Mouse (Mus musculus): ENCODE measurements at regions not wholly inside any gene's neighbourhood (a gene's known extent, or its start where the extent isn't known, plus 50 kb on each side); places are given as distances from the start of the nearest gene placed in this dataset.

DNA sequence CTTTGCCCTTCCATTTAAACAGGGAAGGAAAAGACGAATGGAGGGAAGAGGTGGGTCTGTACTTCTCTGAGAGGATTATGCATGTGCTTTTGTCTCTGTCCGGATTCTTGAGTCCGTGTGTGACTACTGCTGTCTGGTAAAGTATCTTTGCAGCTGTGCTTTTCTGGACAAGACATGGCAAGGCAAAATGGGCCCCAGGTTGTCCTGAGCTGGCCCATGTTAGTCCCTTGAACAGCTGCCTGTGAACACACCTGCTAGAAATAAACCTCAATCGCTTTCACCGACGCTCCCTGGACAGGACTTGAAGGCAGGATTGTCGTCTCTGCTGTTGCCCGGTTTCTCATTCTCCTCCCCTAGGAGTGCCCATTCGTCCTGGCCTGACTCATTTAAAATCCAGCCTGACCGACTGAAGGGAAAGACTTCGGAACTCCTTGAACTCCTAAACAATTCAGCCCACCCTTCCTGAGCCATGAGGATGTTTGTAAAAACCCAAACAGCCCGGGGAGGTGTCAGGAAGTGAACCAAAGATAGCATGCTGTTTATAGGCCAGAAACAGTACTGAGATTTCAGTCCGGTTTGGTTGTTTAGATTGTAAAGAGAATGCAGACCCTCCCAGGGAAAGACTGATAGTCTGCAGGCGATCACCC lies 281.7 kb downstream of the Qk start:
- whole genome bisulfite sequencing: 46% methylated on average over 14 of the region's 14 CpGs
- no peak overlapping the region for H3K9ac ChIP-seq (ENCODE audit: low read length)
- no peak overlapping the region for H3K4me2 ChIP-seq (ENCODE audit: low read length)
- H3K9me3 ChIP-seq (replicated peaks; ENCODE audit: control insufficient read depth, low read length): no peaks in the 10 kb centered on the region
- no peaks in the 10 kb centered on the region for H3K27me3 ChIP-seq (replicated peaks; ENCODE audit: control insufficient read depth, insufficient read depth, low read length)
- H3K4me1 ChIP-seq (ENCODE audit: control insufficient read depth, insufficient read depth, low read length): no peaks in the 10 kb centered on the region
- DNase-seq (ENCODE audit: low spot score) (no peak), ATAC-seq (no peak)
- no peak overlapping the region for H3K4me3 ChIP-seq (ENCODE audit: low read depth, low read length)
- H3K36me3 ChIP-seq (ENCODE audit: control insufficient read depth, insufficient read depth, low read length): no peaks in the 10 kb centered on the region
- H3K27ac ChIP-seq (ENCODE audit: low read depth, low read length): no peak overlapping the region

DNA sequence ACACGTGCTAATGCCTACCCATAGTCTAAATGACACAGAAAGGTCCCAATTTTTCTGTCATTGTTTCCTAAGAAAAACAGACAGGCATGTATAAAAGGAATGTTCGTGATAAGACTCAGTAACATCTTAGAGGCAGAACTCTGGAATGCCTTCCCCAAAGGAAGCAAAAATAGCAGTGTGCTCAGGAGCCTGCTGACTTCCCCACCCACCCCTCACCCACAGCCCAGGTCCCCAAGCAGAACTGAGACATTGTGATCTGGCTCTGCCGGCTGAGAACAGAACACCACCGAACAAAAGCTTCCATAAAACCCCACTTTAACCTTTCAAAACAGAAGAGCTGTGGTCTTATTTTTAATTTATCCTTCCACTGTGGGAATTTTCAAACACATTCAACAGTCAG lies 286.1 kb downstream of the Qk start:
- no peak overlapping the region for H3K27ac ChIP-seq (ENCODE audit: low read depth, low read length)
- no peak overlapping the region for H3K9ac ChIP-seq (ENCODE audit: low read length)
- DNase-seq (ENCODE audit: low spot score) (no peak), ATAC-seq (no peak)
- 50% methylated on average over 4 of the region's 4 CpGs for WGBS
- no peaks in the 10 kb centered on the region for H3K9me3 ChIP-seq (replicated peaks; ENCODE audit: control insufficient read depth, low read length)
- H3K4me1 ChIP-seq (ENCODE audit: control insufficient read depth, insufficient read depth, low read length): no peaks in the 10 kb centered on the region
- H3K36me3 ChIP-seq (ENCODE audit: control insufficient read depth, insufficient read depth, low read length): no peaks in the 10 kb centered on the region
- no peaks in the 10 kb centered on the region for H3K27me3 ChIP-seq (replicated peaks; ENCODE audit: control insufficient read depth, insufficient read depth, low read length)
- H3K4me3 ChIP-seq (ENCODE audit: low read depth, low read length): no peak overlapping the region
- H3K4me2 ChIP-seq (ENCODE audit: low read length): no peak overlapping the region

DNA sequence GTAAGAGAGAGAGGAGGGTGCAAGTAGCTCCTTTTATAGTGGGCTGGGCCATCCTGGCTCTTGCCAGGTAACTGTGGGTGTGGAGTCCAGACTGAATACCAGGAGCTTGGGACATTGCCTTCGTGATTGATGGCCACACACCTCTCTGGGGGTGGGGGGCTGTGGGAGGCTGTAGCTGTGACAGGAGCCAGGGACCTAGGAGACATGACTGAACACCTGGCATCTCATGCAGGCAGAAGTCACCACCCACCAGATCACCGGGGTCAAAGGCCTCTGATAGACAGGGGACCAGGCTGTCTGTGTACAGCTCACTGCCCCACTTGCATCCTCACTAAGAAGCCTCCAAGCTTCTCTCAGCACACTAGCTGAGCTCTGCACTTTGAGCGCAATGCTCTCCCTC lies 288.6 kb downstream of the Qk start:
- H3K4me3 ChIP-seq (ENCODE audit: low read depth, low read length): no peak overlapping the region
- H3K27me3 ChIP-seq (replicated peaks; ENCODE audit: control insufficient read depth, insufficient read depth, low read length): no peaks in the 10 kb centered on the region
- DNase-seq (ENCODE audit: low spot score) (no peak), ATAC-seq (no peak)
- no peak overlapping the region for H3K27ac ChIP-seq (ENCODE audit: low read depth, low read length)
- no peaks in the 10 kb centered on the region for H3K36me3 ChIP-seq (ENCODE audit: control insufficient read depth, insufficient read depth, low read length)
- H3K9me3 ChIP-seq (replicated peaks; ENCODE audit: control insufficient read depth, low read length): no peaks in the 10 kb centered on the region
- 87% methylated on average over 3 of the region's 3 CpGs for WGBS
- H3K9ac ChIP-seq (ENCODE audit: low read length): no peak overlapping the region
- no peak overlapping the region for H3K4me2 ChIP-seq (ENCODE audit: low read length)
- H3K4me1 ChIP-seq (ENCODE audit: control insufficient read depth, insufficient read depth, low read length): no peaks in the 10 kb centered on the region

DNA sequence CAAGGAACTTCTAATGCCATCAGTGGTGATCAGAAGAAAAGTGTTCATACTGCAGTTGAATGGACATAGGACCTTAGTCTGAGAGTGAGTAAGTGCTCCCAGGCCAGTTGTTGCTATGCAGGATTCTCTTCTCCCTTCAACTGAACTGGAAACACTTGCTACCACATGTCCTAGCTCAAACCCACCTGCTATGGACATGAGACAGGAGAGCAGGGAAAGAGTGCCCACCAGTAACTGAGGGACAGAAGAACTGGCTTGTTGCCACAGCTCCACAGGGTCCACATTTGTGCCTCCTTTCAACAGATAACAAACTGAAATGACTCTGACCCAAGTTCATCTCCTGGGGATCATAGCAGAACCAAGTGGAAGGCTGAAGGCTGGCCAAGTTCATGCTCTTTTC lies 292.9 kb downstream of the Qk start:
- Histone ChIP-seq H3K36me3 (ENCODE audit: control insufficient read depth, insufficient read depth, low read length) (no peaks in the 10 kb centered on the region), H3K9me3 (replicated peaks; ENCODE audit: control insufficient read depth, low read length) (no peaks in the 10 kb centered on the region), H3K9ac (ENCODE audit: low read length) (no peak overlapping the region), H3K4me2 (ENCODE audit: low read length) (no peak overlapping the region), H3K4me1 (ENCODE audit: control insufficient read depth, insufficient read depth, low read length) (no peaks in the 10 kb centered on the region), H3K4me3 (ENCODE audit: low read depth, low read length) (no peak overlapping the region), H3K27me3 (replicated peaks; ENCODE audit: control insufficient read depth, insufficient read depth, low read length) (no peaks in the 10 kb centered on the region), H3K27ac (ENCODE audit: low read depth, low read length) (no peak overlapping the region)
- ATAC-seq: no peak
- DNase-seq (ENCODE audit: low spot score): no peak

DNA sequence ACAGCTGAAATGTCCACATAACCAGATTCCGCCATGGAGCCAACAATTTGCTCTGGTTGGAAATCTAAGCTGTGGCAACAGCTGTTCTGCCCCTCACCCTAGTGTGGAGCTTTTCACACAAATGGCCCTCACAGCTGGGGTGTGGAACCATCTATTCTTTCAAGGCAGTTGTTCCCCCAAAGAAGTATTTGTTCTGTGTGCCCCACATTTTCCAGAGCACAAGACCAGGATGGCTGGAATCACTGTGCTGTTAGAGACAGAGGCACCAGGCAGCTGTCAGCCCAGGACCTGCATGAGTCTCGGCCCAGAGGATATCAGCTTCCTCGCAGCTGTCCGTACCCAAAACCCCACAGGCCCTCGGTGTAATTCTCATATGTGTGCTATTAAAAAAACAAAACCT lies 294.4 kb downstream of the Qk start:
- DNase-seq (ENCODE audit: low spot score) (no peak), ATAC-seq (no peak)
- no peak overlapping the region for H3K4me3 ChIP-seq (ENCODE audit: low read depth, low read length)
- H3K4me2 ChIP-seq (ENCODE audit: low read length): no peak overlapping the region
- no peaks in the 10 kb centered on the region for H3K36me3 ChIP-seq (ENCODE audit: control insufficient read depth, insufficient read depth, low read length)
- no peak overlapping the region for H3K9ac ChIP-seq (ENCODE audit: low read length)
- H3K9me3 ChIP-seq (replicated peaks; ENCODE audit: control insufficient read depth, low read length): no peaks in the 10 kb centered on the region
- H3K27me3 ChIP-seq (replicated peaks; ENCODE audit: control insufficient read depth, insufficient read depth, low read length): no peaks in the 10 kb centered on the region
- H3K27ac ChIP-seq (ENCODE audit: low read depth, low read length): no peak overlapping the region
- WGBS: 84% methylated on average over 5 of the region's 5 CpGs
- H3K4me1 ChIP-seq (ENCODE audit: control insufficient read depth, insufficient read depth, low read length): no peaks in the 10 kb centered on the region

DNA sequence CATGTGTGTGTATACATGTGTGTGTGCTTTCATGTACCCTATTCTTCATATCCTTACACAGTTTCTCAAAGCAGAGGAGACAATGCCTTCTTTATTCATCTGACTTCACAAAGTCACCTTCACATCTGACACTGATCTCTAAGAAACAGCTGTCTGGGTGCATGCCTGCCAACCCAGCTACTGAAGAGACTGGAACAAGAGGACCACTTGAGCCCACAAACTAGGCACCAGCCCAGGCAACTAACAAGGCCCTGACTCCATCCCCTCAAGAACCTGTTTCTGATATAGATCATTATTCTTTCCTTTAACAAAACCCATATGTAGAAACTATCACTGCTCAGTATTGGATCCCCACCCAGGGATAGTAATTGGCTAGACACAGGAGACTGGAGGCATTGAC lies 295.3 kb downstream of the Qk start:
- ATAC-seq: no peak

DNA sequence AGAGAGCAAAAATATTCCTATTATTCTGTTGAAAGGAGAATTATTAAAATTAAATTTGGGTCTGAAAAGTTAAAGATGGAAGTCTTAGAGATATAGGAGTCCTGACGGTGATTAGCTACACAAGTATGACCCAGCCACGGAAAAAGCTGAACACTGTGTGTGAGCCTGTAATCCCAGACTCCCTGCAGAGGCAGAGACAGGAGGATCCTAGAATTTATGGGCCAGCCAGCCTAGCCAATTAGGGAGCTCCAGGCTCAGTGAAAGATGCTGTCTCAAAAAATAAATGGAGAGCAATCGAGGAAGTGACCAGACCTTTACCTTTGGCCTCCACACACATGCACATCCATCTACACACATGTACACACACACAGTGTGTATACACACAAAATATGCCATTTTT lies 307.5 kb downstream of the Qk start:
- Histone ChIP-seq H3K27me3 (replicated peaks; ENCODE audit: control insufficient read depth, insufficient read depth, low read length) (no peaks in the 10 kb centered on the region), H3K36me3 (ENCODE audit: control insufficient read depth, insufficient read depth, low read length) (no peaks in the 10 kb centered on the region), H3K4me2 (ENCODE audit: low read length) (no peak overlapping the region), H3K4me3 (ENCODE audit: low read depth, low read length) (no peak overlapping the region), H3K9ac (ENCODE audit: low read length) (no peak overlapping the region), H3K9me3 (replicated peaks; ENCODE audit: control insufficient read depth, low read length) (no peaks in the 10 kb centered on the region), H3K27ac (ENCODE audit: low read depth, low read length) (no peak overlapping the region), H3K4me1 (ENCODE audit: control insufficient read depth, insufficient read depth, low read length) (no peaks in the 10 kb centered on the region)
- DNase-seq (ENCODE audit: low spot score) (no peak), ATAC-seq (no peak)
- 59% methylated on average over 3 of the region's 3 CpGs for WGBS

More for the DNA sequence above, 295.3 kb downstream of the Qk start:
- no peaks in the 10 kb centered on the region for H3K36me3 ChIP-seq (ENCODE audit: control insufficient read depth, insufficient read depth, low read length)
- no peaks in the 10 kb centered on the region for H3K4me1 ChIP-seq (ENCODE audit: control insufficient read depth, insufficient read depth, low read length)
- no peaks in the 10 kb centered on the region for H3K9me3 ChIP-seq (replicated peaks; ENCODE audit: control insufficient read depth, low read length)
- H3K9ac ChIP-seq (ENCODE audit: low read length): no peak overlapping the region
- no peak for DNase-seq (ENCODE audit: low spot score)
- no peak overlapping the region for H3K27ac ChIP-seq (ENCODE audit: low read depth, low read length)
- H3K4me3 ChIP-seq (ENCODE audit: low read depth, low read length): no peak overlapping the region
- no peaks in the 10 kb centered on the region for H3K27me3 ChIP-seq (replicated peaks; ENCODE audit: control insufficient read depth, insufficient read depth, low read length)
- no peak overlapping the region for H3K4me2 ChIP-seq (ENCODE audit: low read length)

DNA sequence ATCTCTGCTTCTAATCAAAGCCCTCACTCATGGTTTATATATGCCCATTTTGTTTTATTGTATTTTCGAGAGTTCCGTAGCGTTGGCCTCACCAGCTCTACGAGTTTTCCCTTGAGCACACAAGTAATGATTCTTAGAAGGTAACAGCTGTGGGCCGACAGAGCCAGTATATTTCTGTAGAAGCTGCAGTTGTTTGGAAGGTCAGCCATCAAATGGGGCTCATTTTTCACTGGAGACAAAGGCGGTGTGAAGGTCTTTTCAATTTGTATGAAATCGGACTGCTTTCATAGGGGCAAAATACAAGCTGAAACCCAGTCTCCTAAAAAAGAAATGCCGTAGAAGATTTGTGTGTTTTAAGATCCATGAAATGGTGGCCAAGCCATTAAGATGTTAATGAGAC lies 307.9 kb downstream of the Qk start:
- ATAC-seq (no peak), DNase-seq (ENCODE audit: low spot score) (no peak)
- no peak overlapping the region for H3K4me3 ChIP-seq (ENCODE audit: low read depth, low read length)
- WGBS: 75% methylated on average over 8 of the region's 8 CpGs
- H3K4me1 ChIP-seq (ENCODE audit: control insufficient read depth, insufficient read depth, low read length): no peaks in the 10 kb centered on the region
- H3K9ac ChIP-seq (ENCODE audit: low read length): no peak overlapping the region
- H3K36me3 ChIP-seq (ENCODE audit: control insufficient read depth, insufficient read depth, low read length): no peaks in the 10 kb centered on the region
- H3K9me3 ChIP-seq (replicated peaks; ENCODE audit: control insufficient read depth, low read length): no peaks in the 10 kb centered on the region
- no peak overlapping the region for H3K4me2 ChIP-seq (ENCODE audit: low read length)
- H3K27ac ChIP-seq (ENCODE audit: low read depth, low read length): no peak overlapping the region
- H3K27me3 ChIP-seq (replicated peaks; ENCODE audit: control insufficient read depth, insufficient read depth, low read length): no peaks in the 10 kb centered on the region

DNA sequence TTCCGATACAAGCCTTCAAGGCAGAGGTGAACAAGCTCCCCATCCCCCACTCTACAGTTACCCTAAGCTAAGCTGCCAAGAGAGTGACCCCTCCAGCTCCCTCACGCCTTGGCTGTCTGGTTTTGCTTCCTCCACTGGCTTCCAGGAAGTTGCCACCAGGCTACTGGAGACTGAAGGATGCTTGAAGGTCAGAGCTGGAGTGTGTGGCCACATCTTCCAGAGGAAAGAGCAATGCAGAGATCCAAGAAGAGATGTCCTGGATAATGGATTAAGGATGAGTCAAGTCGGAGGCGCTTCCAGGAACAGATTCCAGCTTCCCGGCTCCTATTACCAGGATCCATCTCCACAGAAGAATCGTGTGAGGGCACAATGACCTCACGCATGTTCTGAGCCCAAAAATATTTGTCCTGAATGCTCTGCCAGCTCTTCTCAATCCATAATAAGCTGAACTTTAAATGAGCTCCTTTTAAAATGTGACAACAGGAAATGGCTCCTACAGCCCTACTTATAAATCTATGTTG lies 318.5 kb downstream of the Qk start:
- DNase-seq (ENCODE audit: low spot score) (no peak), ATAC-seq (no peak)
- Histone ChIP-seq H3K9me3 (replicated peaks; ENCODE audit: control insufficient read depth, low read length) (no peaks in the 10 kb centered on the region), H3K4me1 (ENCODE audit: control insufficient read depth, insufficient read depth, low read length) (no peaks in the 10 kb centered on the region), H3K27ac (ENCODE audit: low read depth, low read length) (no peak overlapping the region), H3K4me3 (ENCODE audit: low read depth, low read length) (no peak overlapping the region), H3K9ac (ENCODE audit: low read length) (no peak overlapping the region), H3K36me3 (ENCODE audit: control insufficient read depth, insufficient read depth, low read length) (no peaks in the 10 kb centered on the region), H3K4me2 (ENCODE audit: low read length) (no peak overlapping the region), H3K27me3 (replicated peaks; ENCODE audit: control insufficient read depth, insufficient read depth, low read length) (no peaks in the 10 kb centered on the region)
- 82% methylated on average over 7 of the region's 7 CpGs for WGBS

All from forebrain, embryonic 14.5 days (tissue).